In genomic region chr2:71873474-71874322, GRCm38 (mm10) we compare ENCODE assay signal across 8 mouse cellular contexts. TPM values are rescaled to one million over a fixed set of nuclear protein-coding genes. Genes with fewer than 3 reads are reported as not detected.
DNase-seq lines count a peak whose midpoint lies in the region; ATAC-seq and TF ChIP-seq lines count a peak whose summit lies in the region.

No protein-coding gene starts in this region.

- H3K4me1 ChIP-seq in intestine, embryonic 15.5 days (replicated peaks): no peaks in the 10 kb centered on the region

- no peaks in the 10 kb centered on the region for H3K79me2 ChIP-seq in myocyte (ENCODE audit: control insufficient read depth, insufficient read depth)

- H3K4me3 ChIP-seq in intestine, embryonic 15.5 days (replicated peaks): peak overlapping the region; percentile 87
- H3K4me3 ChIP-seq in myocyte: peak overlapping the region; percentile 29

- peak; percentile 27 for DNase-seq in retina, embryonic 14.5 days (ENCODE audit: low spot score)
- no peak for DNase-seq in retina, postnatal 1 day
- DNase-seq in c-Kit-positive CD71-positive TER-119-negative erythroid progenitor cells, embryonic 14.5 days (ENCODE audit: low read depth): peak; percentile 46
- DNase-seq in gastrocnemius, postnatal 14 days: peak; percentile 34
- peak; percentile 53 for DNase-seq in liver
- peak; percentile 81 for DNase-seq in thymus, postnatal 25 days

- peak overlapping the region; percentile 92 for H3K4me2 ChIP-seq in intestine, embryonic 15.5 days (replicated peaks)
- H3K4me2 ChIP-seq in myocyte (ENCODE audit: low read depth): peak overlapping the region; percentile 93

- no peak for TF ChIP-seq POLR2A in myocyte (IDR thresholded peaks at IDR 0.05; ENCODE audit: insufficient read length, low read depth)

- 3% methylated on average over 47 of the region's 51 CpGs for whole genome bisulfite sequencing in intestine, embryonic 15.5 days

- peak; percentile 80 for ATAC-seq in intestine, embryonic 15.5 days

- peak overlapping the region; percentile 23 for H3ac ChIP-seq in myocyte (ENCODE audit: control insufficient read depth, insufficient read length)

- H3K9me3 ChIP-seq in intestine, embryonic 15.5 days: no peaks in the 10 kb centered on the region

- intact Hi-C loops in gastrocnemius, postnatal 14 days (cut with DNase I; ENCODE audit: low total_unique reads): no loop called here

- peak overlapping the region; percentile 98 for H3K27ac ChIP-seq in intestine, embryonic 15.5 days

- H3K9ac ChIP-seq in intestine, embryonic 15.5 days: peak overlapping the region; percentile 97

- H3K27me3 ChIP-seq in intestine, embryonic 15.5 days (replicated peaks): no peaks in the 10 kb centered on the region
- H3K27me3 ChIP-seq in myocyte (ENCODE audit: control insufficient read depth, insufficient read depth, insufficient read length): no peaks in the 10 kb centered on the region

- no peaks in the 10 kb centered on the region for H3K36me3 ChIP-seq in intestine, embryonic 15.5 days
- H3K36me3 ChIP-seq in myocyte (ENCODE audit: control insufficient read depth, insufficient read depth): no peaks in the 10 kb centered on the region

TF ChIP-seq in myocyte, 11 proteins besides CTCF, POLR2A, EP300 and RAD21:
- TF ChIP-seq SRF (IDR thresholded peaks at IDR 0.05; ENCODE audit: control insufficient read depth, insufficient read length, low read depth) (no peak), REST (IDR thresholded peaks at IDR 0.05; ENCODE audit: insufficient read depth, insufficient read length) (no peak), TCF3 (IDR thresholded peaks at IDR 0.05; ENCODE audit: insufficient read length, low read depth) (no peak), POLR2AphosphoS2 (IDR thresholded peaks at IDR 0.05; ENCODE audit: insufficient read length, low read depth) (no peak)
TF ChIP-seq in myocyte: peak in this region for 0.

RNA-seq across cellular contexts. Expression of gene Pdk1, which starts 0.7 kb away (rescaled TPM):
- 10 to 100 TPM; 54.5 to 55.7 TPM for total RNA-seq in gastrocnemius, postnatal 14 days (2021)
- 66.8 and 78.3 TPM in 2 replicates for polyA plus RNA-seq in intestine, embryonic 15.5 days (2015; fragmentation: Nextera tagmentation; extraction: Ambion mirVana)
- polyA plus RNA-seq in myocyte (2012; fragmentation: generic; extraction: Trizol): 17.0 TPM
